Mouse (Mus musculus): Measurements from ENCODE around the gene Nfkbiz. TPM values are rescaled to one million over a fixed set of nuclear protein-coding genes. Genes with fewer than 3 reads are reported as not detected.
"Not testable (repeated sequence)": the region's sequence is repeated elsewhere in the genome, so short reads cannot be mapped to it uniquely, and the experiment has no call there.

The Nfkbiz gene
- polyA plus RNA-seq, 1 experiment from 2014 or later, result 0.89 TPM

- H3K36me3 ChIP-seq, result peaks cover 13% of the 10 kb centered on the region; the same call in 1 of the 2 replicates
- ATAC-seq, result no peak
- H3K4me2 ChIP-seq (replicated peaks), result no peak overlapping the region
- H3K4me1 ChIP-seq (replicated peaks), result no peaks in the 10 kb centered on the region
- H3K27me3 ChIP-seq, result no peaks in the 10 kb centered on the region
- H3K9ac ChIP-seq (replicated peaks), result no peak overlapping the region
- no peak overlapping the region for H3K4me3 ChIP-seq (replicated peaks)
- WGBS, result 91% methylated on average over 3 of the region's 3 CpGs
- H3K27ac ChIP-seq, result no peak overlapping the region
- no peaks in the 10 kb centered on the region for H3K9me3 ChIP-seq
Measured at GRCm38 (mm10) chr16:55850485-55850884, 11.8 kb upstream of the Nfkbiz start.

GRCm38 (mm10) chr16:55847679-55848078, 9.0 kb upstream of the Nfkbiz start:
- H3K9me3 ChIP-seq, result no peaks in the 10 kb centered on the region
- no peak overlapping the region for H3K9ac ChIP-seq (replicated peaks)
- WGBS, result 85% methylated on average over 8 of the region's 8 CpGs
- no peaks in the 10 kb centered on the region for H3K4me1 ChIP-seq (replicated peaks)
- no peaks in the 10 kb centered on the region for H3K27me3 ChIP-seq
- H3K4me2 ChIP-seq (replicated peaks), result no peak overlapping the region
- H3K36me3 ChIP-seq, result peaks cover 29% of the 10 kb centered on the region
- no peak overlapping the region for H3K4me3 ChIP-seq (replicated peaks)
- no peak for ATAC-seq
- H3K27ac ChIP-seq, result no peak overlapping the region

- WGBS, result 95% methylated on average over 3 of the region's 3 CpGs
Measured at GRCm38 (mm10) chr16:55844847-55845246, 6.1 kb upstream of the Nfkbiz start.

GRCm38 (mm10) chr16:55843919-55844318, 5.2 kb upstream of the Nfkbiz start:
- no peak overlapping the region for H3K27ac ChIP-seq
- WGBS, result 95% methylated on average over 12 of the region's 12 CpGs
- H3K4me2 ChIP-seq (replicated peaks), result no peak overlapping the region
- H3K9ac ChIP-seq (replicated peaks), result no peak overlapping the region
- H3K27me3 ChIP-seq, result no peaks in the 10 kb centered on the region
- H3K36me3 ChIP-seq, result peaks cover 22% of the 10 kb centered on the region
- ATAC-seq, result no peak
- no peaks in the 10 kb centered on the region; the same call in 1 of the 2 replicates for H3K4me1 ChIP-seq (replicated peaks)
- H3K9me3 ChIP-seq, result no peaks in the 10 kb centered on the region
- H3K4me3 ChIP-seq (replicated peaks), result no peak overlapping the region

More at GRCm38 (mm10) chr16:55844847-55845246, 6.1 kb upstream of the Nfkbiz start:
- Histone ChIP-seq H3K36me3 (peaks cover 29% of the 10 kb centered on the region), H3K4me1 (replicated peaks) (no peaks in the 10 kb centered on the region), H3K4me3 (replicated peaks) (no peak overlapping the region), H3K27ac (no peak overlapping the region), H3K27me3 (no peaks in the 10 kb centered on the region), H3K4me2 (replicated peaks) (no peak overlapping the region), H3K9me3 (no peaks in the 10 kb centered on the region), H3K9ac (replicated peaks) (no peak overlapping the region)
- no peak for ATAC-seq

- no peak overlapping the region for H3K27ac ChIP-seq
- H3K9me3 ChIP-seq, result no peaks in the 10 kb centered on the region
- H3K36me3 ChIP-seq, result peaks cover 20% of the 10 kb centered on the region
- 95% methylated on average over 5 of the region's 5 CpGs for WGBS
- H3K4me2 ChIP-seq (replicated peaks), result no peak overlapping the region
- H3K4me1 ChIP-seq (replicated peaks), result no peaks in the 10 kb centered on the region; the same call in 1 of the 2 replicates
- ATAC-seq, result no peak
- no peaks in the 10 kb centered on the region for H3K27me3 ChIP-seq
- H3K9ac ChIP-seq (replicated peaks), result no peak overlapping the region
- H3K4me3 ChIP-seq (replicated peaks), result no peak overlapping the region
Measured at GRCm38 (mm10) chr16:55843134-55843533, 4.4 kb upstream of the Nfkbiz start.

- Histone ChIP-seq H3K4me2 (replicated peaks) (no peak overlapping the region), H3K9ac (replicated peaks) (no peak overlapping the region), H3K27ac (no peak overlapping the region), H3K9me3 (no peaks in the 10 kb centered on the region), H3K27me3 (no peaks in the 10 kb centered on the region), H3K4me1 (replicated peaks) (peaks cover under 1% of the 10 kb centered on the region; the same call in 1 of the 2 replicates), H3K36me3 (peaks cover 16% of the 10 kb centered on the region), H3K4me3 (replicated peaks) (no peak overlapping the region)
- 90% methylated on average over 6 of the region's 6 CpGs for WGBS
- ATAC-seq, result no peak
Measured at GRCm38 (mm10) chr16:55841506-55841905, 2.8 kb upstream of the Nfkbiz start.

- 8% methylated on average over 3 of the region's 3 CpGs for WGBS
- Histone ChIP-seq H3K27ac (peak overlapping the region; percentile 61; the same call in 1 of the 2 replicates), H3K27me3 (no peaks in the 10 kb centered on the region), H3K4me3 (replicated peaks) (peak overlapping the region; percentile 61), H3K9me3 (no peaks in the 10 kb centered on the region), H3K4me1 (replicated peaks) (peaks cover 3% of the 10 kb centered on the region; the same call in 1 of the 2 replicates), H3K36me3 (no peaks in the 10 kb centered on the region), H3K4me2 (replicated peaks) (peak overlapping the region; percentile 69), H3K9ac (replicated peaks) (peak overlapping the region; percentile 74)
- no peak for ATAC-seq
Measured at GRCm38 (mm10) chr16:55838129-55838509, 580 bp downstream of the Nfkbiz start.

- not testable (repeated sequence) for H3K4me1 ChIP-seq (replicated peaks); H3K27ac ChIP-seq; ATAC-seq; H3K36me3 ChIP-seq; H3K9me3 ChIP-seq; H3K27me3 ChIP-seq; H3K9ac ChIP-seq (replicated peaks)
- H3K4me2 ChIP-seq (replicated peaks), result peak overlapping the region; percentile 69
- 91% methylated on average over 8 of the region's 8 CpGs for WGBS
- peak overlapping the region; percentile 61; the same call in 1 of the 2 replicates for H3K4me3 ChIP-seq (replicated peaks)
Measured at GRCm38 (mm10) chr16:55837653-55838052, 1.0 kb downstream of the Nfkbiz start.

- no peaks in the 10 kb centered on the region for H3K36me3 ChIP-seq
- no peak overlapping the region for H3K4me2 ChIP-seq (replicated peaks)
- ATAC-seq, result no peak
- H3K27ac ChIP-seq, result no peak overlapping the region
- peaks cover 3% of the 10 kb centered on the region; the same call in 1 of the 2 replicates for H3K4me1 ChIP-seq (replicated peaks)
- no peak overlapping the region for H3K9ac ChIP-seq (replicated peaks)
- no peak overlapping the region for H3K4me3 ChIP-seq (replicated peaks)
- H3K9me3 ChIP-seq, result no peaks in the 10 kb centered on the region
- 81% methylated on average over 2 of the region's 2 CpGs for WGBS
- H3K27me3 ChIP-seq, result no peaks in the 10 kb centered on the region
Measured at GRCm38 (mm10) chr16:55837168-55837567, 1.5 kb downstream of the Nfkbiz start.

- no peaks in the 10 kb centered on the region for H3K36me3 ChIP-seq
- peaks cover 3% of the 10 kb centered on the region; the same call in 1 of the 2 replicates for H3K4me1 ChIP-seq (replicated peaks)
Measured at GRCm38 (mm10) chr16:55835798-55836197, 2.9 kb downstream of the Nfkbiz start.

GRCm38 (mm10) chr16:55832617-55833016, 6.1 kb downstream of the Nfkbiz start:
- H3K27ac ChIP-seq, result no peak overlapping the region
- no peak overlapping the region for H3K9ac ChIP-seq (replicated peaks)
- WGBS, result 87% methylated on average over 8 of the region's 8 CpGs
- no peak overlapping the region for H3K4me2 ChIP-seq (replicated peaks)
- H3K9me3 ChIP-seq, result no peaks in the 10 kb centered on the region
- no peaks in the 10 kb centered on the region for H3K27me3 ChIP-seq
- H3K36me3 ChIP-seq, result no peaks in the 10 kb centered on the region
- 0 out of 2 replicates have a peak, but pooled peaks cover 3% of the 10 kb centered on the region for H3K4me1 ChIP-seq (replicated peaks)
- no peak for ATAC-seq
- H3K4me3 ChIP-seq (replicated peaks), result no peak overlapping the region

More at GRCm38 (mm10) chr16:55835798-55836197, 2.9 kb downstream of the Nfkbiz start:
- Histone ChIP-seq H3K27me3 (no peaks in the 10 kb centered on the region), H3K4me3 (replicated peaks) (no peak overlapping the region), H3K9me3 (no peaks in the 10 kb centered on the region), H3K9ac (replicated peaks) (no peak overlapping the region), H3K27ac (no peak overlapping the region), H3K4me2 (replicated peaks) (no peak overlapping the region)
- ATAC-seq, result no peak

GRCm38 (mm10) chr16:55832040-55832439, 6.7 kb downstream of the Nfkbiz start:
- WGBS, result 95% methylated on average over 6 of the region's 6 CpGs
- H3K4me1 ChIP-seq (replicated peaks), result 0 out of 2 replicates have a peak, but pooled peaks cover 3% of the 10 kb centered on the region
- H3K9me3 ChIP-seq, result no peaks in the 10 kb centered on the region
- no peaks in the 10 kb centered on the region for H3K36me3 ChIP-seq
- H3K4me3 ChIP-seq (replicated peaks), result no peak overlapping the region
- no peak overlapping the region for H3K4me2 ChIP-seq (replicated peaks)
- ATAC-seq, result no peak
- H3K27ac ChIP-seq, result no peak overlapping the region
- no peaks in the 10 kb centered on the region for H3K27me3 ChIP-seq
- H3K9ac ChIP-seq (replicated peaks), result no peak overlapping the region

GRCm38 (mm10) chr16:55831451-55831850, 7.2 kb downstream of the Nfkbiz start:
- no peaks in the 10 kb centered on the region for H3K9me3 ChIP-seq
- WGBS, result 90% methylated on average over 1 of the region's 1 CpGs
- H3K27ac ChIP-seq, result no peak overlapping the region
- H3K4me3 ChIP-seq (replicated peaks), result no peak overlapping the region
- H3K27me3 ChIP-seq, result no peaks in the 10 kb centered on the region
- no peaks in the 10 kb centered on the region for H3K36me3 ChIP-seq
- 0 out of 2 replicates have a peak, but pooled peaks cover 2% of the 10 kb centered on the region for H3K4me1 ChIP-seq (replicated peaks)
- H3K9ac ChIP-seq (replicated peaks), result no peak overlapping the region
- no peak for ATAC-seq
- H3K4me2 ChIP-seq (replicated peaks), result no peak overlapping the region

Data from midbrain, embryonic 13.5 days (tissue).